Mouse (Mus musculus): ENCODE measurements around the gene S1pr4.

S1pr4 gene

DNA sequence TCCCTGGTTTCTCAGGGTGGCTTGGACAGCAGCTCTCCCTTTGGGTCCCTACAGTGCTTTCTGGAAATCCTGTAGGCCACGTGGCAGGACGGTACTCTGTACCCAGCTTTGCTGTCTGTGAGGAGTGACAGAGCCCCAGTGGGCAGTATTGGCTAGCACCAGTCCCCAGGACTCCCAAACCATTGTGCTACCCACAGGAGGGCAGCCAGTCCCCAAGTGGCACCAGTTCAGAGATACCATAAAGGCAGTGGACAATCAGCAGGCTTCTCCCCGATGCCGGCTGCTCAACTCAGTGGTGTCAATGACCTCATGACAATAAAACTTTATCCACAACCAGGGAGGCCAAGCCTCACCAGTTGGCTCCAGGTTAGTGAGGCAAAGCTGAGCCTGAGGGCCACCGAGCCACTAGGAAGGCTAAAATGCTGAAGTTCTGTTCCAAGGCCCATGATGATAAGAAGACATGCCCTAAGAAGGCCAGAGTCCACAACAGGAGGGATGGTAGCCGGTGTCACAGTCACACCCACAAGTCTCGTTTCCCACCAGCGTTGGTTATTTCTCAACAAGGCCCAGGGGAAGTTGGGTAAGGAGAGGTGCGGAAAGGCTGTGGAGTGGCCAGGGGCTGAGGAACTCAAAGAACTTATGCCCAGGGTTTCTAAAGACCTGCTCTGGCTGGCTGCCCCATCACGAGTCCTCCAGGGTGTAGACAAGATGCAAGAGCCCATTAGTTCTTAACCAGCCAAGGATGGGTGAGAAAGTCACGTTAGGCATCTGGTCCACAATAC, 5.5 kb downstream of the S1pr4 start:
- no peak for DNase-seq (ENCODE audit: low spot score in 2 of 2)

DNA sequence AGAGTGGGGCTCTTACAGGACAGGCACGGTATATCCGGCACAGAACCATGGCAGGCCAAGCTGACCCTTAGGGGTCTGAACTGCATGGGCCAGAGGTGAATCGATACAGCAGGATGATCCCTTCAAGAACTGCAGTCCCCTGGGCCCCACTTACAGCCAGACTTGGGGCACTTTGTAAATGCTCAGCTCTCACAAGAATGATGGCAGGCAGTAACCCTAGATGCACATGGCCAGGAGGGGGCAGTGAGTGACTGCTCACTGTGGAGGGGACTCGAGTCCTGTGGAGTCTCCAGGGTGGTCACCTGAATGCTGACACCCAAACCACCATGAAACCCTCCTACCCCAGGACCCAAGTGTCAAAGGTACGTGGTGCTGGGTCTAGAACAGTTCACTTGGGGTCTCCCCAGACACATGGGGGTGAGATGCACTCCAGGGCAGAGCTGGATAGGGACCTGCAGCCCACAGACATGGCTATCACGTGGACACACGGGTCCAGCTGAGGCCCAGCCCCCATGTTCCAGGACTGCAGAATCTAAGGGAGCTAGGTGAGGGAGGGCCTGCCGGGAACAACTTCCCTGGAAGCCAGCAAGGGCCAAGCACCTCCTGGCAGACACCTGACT, 6.2 kb downstream of the S1pr4 start:
- no peak for DNase-seq (ENCODE audit: low spot score in 2 of 2)

DNA sequence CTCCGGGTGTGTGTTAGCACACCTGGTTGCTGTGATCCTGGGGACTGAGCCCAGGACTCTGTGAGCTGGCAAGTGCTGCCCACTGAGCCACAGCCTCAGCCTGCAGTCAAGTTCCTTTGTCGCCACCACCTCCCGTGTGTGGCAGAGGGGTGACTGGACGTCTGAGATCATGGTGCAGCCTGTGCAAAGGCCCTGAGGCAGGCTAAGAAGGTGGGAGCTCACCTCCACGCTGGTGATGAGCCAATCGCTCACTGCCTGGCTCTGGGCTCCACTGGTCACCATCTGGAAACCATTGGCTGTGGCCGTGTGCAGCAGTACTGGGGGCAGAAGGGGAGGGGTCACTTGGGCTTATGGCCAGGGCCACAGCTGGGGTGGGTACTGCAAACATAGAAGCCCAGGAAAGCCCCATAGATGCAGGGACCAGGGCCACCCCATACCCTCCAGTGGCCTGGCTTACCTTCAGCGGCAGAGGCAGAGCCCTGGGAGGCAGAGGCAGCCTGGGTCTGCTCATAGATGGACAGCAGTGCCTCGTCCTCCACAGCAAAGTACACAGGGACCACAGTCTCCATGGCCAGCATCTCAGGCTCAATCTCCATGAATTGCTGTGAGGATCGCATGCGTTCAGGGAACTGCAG, 7.2 kb downstream of the S1pr4 start:
- DNase-seq (ENCODE audit: low spot score in 2 of 2): no peak

DNA sequence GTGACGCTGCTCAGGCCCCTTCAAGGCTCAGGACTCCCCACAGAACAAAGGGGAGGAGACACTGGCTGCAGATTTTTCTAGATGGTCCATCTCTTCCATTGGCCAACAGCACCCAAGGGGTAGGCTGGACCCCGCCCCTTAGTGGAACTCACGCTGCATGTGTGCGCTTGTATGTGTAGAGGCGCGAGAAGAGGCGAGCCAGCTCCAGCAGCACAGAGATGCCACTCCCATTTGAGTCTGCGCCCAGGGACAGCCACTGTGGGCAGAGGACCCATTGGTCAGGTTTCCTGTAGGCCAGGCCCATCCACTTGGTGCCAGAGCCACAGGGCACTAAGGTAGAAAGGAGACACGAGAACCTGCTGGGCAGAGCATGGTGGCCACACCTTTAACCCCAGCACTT, 8.9 kb downstream of the S1pr4 start:
- DNase-seq (ENCODE audit: low spot score in 2 of 2): no peak

DNA sequence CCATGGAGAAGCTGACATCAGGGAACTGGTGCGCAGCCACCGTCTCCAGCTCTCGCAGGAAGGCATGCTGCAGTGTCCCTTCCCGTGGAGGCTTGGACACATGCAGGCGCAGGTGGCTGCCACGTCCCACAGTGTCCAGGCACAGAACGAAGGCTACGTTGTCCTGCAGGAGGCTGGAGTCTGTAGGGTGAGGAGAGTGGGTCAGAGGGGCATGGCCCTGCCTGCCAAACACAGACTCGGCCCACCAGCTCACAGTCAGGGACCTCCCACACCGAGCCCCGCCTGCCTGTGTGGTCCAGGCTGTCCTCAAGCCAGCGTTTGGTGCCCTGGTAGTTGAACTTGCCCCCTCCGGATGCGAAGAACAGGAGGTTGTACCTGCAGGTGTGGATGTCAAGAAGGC, 10.0 kb downstream of the S1pr4 start:
- DNase-seq (ENCODE audit: low spot score in 2 of 2): no peak

DNA sequence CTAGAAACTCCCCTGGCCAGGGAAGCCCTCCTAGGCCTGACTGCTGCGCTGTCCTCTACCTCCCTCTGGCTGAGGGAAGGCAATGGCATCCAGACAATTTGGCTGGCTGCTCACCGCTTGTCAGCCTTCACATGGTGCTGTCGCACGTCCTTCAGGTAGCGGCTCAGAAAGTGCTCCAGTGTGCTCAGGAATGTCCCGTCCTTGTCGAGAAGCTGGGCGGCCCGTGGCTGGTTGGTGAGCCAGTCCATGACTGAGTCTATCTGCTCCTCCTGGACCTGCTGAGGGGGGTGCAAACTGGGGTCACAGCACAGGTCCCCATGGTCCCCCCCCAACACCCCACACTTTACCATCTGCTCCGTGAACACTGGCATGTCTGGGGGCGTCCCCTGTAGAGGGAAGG, 11.9 kb downstream of the S1pr4 start:
- DNase-seq (ENCODE audit: low spot score in 2 of 2): no peak

DNA sequence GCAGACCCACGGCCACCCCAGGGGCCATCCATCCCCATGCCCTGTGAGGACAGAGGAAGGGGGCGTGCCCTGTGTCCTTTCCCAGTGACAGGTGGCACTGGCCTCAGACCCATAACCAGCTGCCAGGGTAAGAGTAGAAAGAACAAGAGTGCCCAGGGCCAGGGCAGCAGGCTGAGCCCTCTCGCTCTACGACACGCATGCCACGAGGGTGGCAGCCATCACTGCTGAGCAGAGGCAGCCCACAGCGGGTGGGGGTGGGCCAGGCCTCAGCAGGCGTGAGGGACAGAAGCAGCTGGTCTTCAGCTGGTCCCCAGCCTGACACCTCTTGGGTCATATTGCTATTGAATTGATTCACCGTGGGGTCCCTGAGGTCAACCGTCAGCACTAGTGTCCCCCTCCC, 13.4 kb downstream of the S1pr4 start:
- DNase-seq (ENCODE audit: low spot score in 2 of 2): no peak

DNA sequence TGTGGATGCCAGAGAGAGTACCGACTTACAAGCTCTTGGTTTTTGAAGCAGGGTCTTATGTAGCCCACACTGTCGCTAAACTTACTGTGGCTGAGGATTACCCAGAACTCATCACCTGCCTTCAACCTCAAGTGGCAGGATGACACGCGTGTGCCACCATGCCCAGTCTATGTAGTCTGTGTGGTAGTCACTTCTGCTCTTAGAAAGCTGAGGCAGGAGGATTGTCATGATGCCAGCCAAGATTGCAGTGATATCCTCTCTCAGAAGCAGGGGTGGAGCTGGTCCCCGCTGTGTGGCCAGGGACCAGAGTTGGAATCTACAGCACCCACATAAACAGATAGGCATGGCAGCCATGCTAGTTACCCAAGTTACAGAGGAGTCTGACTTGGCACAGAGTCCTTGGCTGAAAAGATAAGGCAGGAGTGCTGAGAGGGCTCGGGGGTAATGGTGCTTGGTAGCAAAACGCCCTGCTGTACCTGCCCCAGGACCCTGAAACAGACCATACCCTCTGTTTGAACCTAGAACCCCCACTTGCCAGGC, 14.4 kb downstream of the S1pr4 start:
- no peak for DNase-seq (ENCODE audit: low spot score in 2 of 2)

DNA sequence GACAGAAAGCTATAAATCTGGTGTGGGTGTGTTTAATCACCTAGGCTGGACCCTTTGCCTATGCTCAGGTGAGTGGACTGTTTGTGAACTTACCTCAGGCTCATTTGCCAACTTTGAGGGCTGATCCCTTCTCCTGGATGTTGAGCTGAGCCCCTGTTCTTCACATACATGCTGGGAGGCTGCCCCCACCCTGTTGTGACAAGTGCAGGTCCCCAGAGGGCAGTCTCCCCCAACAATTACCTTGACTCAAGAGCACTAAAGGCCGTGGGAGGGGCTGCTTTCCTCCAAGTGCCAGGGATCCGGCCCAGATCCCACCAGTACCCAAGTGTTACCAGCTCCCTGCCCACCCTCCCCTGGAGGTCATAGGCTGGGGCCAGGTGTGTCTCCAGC, 14.9 kb downstream of the S1pr4 start:
- DNase-seq (ENCODE audit: low spot score in 2 of 2): no peak

DNA sequence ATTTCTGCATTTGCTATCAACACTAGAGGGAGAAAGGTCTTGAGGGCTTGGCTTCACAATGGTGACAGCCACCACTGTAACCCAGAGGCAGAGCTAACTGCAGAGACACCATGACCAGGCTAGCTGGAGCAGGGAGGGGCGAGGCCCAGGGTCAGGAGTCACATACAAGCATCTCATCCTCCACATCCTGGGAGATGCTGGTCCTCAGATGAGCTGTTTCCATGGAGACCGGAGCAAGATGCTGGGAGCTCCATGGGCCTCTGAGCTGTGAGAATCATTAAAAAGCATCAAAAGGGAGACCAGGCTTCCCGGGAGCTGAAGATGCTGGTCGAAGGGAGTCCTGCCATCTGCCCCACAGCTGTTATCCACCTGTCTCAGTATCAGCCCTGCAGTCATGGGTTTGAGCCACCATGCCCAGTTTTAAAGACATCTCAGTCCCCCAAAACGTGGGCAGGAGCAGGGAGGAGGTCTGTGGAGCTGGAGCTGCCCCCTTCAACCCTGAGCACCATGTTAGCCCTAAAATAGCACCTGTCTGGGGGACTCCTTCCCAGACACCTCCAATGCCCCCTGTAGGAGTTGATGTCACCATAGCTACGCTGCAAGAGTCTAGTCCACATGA, 15.4 kb downstream of the S1pr4 start:
- DNase-seq (ENCODE audit: low spot score in 2 of 2): no peak

DNA sequence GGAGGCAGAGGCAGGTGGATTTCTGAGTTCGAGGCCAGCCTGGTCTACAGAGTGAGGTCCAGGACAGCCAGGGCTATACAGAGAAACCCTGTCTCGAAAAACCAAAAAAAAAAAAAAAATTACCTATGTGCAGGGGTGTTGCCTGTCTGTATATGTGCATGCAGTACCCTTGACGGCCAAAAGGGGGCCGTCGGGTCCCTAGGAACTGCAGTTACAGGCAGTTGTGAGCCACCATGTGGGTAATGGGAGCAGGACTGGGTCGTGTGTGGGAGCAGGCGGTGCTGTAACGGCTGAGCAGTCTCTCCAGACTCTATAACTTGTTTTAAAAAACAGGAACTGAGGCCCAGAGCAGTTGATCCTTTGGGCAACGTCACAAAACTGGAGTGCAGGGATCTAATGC, 15.9 kb downstream of the S1pr4 start:
- DNase-seq (ENCODE audit: low spot score in 2 of 2): no peak

DNA sequence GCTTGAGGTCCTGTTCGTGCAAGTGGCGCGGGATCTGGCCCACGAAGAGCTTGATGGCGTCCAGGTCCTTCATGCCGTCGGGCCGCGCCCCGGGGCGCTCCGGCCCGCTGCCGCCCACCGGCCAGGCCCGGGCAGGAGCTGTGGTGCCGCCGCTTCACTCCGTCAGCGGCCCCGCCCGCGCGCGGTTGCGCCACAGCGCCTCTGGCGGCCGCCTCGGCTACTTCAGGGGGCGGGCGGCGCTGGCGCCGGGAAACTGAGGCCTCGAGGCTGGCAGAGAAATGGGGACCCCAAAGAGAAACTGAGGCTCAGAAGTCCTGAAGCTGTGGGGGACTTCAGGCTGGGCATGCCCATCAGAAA, 17.4 kb downstream of the S1pr4 start, which contains the start of gene Celf5:
Gene Celf5, minus strand, starts transcription at position 177 of the 357 bp plus-strand sequence.
- peak in 1 of 2 experiments; percentile 75 for DNase-seq (ENCODE audit: low spot score in 2 of 2)

DNA sequence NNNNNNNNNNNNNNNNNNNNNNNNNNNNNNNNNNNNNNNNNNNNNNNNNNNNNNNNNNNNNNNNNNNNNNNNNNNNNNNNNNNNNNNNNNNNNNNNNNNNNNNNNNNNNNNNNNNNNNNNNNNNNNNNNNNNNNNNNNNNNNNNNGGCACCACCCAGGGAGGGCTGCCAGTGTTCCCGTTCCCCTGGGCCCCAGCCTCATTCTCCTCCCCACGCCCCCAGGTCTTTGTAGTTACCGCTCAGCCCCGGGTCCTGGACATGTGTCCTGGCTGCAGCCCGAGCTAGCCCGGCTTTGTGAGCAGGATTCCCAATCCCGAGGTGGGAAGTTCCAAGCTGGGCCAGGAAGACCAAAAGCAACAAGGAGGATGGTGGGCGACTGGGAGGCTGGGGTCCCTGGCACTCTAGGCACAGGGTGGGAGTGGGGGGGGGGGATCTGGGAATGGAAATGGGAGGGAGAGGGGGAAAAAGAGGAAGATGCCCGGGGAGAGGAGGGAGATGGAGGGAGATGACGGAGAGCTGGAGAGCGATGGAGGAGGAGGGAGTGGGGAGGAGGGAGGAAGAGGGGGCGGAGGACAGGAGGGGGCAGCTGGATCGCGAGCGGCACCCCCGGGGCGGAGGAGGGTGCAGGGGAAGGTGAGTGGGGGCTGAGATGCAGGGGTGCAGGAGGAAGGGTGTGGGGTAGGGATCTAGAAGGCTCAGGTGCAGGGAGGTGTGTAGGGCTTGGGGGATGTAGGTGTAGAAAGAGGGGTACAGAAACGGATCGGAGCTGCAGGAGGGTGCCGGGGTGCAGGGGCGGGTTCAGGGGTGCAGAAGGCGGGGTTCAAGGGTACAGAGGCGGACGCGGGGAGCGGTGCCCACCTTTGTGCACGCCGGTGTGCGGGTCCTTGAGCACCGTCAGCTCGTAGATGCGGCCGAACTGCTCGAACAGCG, 18.1 kb downstream of the S1pr4 start:
- no peak for DNase-seq (ENCODE audit: low spot score in 2 of 2)

DNA sequence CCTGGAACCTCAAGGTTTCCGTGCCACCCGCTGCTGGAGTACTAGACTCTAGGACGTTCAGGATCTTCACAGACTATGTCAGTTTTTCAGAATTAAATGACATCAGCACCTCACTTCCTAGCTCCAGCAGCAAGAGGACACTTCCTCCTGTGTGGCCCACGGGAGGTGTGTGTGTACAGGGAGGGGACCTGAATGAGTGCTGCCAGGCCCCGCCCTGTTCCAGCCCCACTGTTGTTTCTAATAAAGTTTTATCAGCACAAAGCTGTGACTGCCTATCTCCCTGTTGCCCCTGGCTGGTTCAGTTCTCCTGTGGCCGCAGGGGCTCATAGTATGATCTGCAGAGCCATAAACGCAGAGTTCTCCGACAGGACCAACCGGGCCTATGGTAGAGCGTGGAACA, 25.5 kb downstream of the S1pr4 start:
- DNase-seq (ENCODE audit: low spot score in 2 of 2): no peak

DNA sequence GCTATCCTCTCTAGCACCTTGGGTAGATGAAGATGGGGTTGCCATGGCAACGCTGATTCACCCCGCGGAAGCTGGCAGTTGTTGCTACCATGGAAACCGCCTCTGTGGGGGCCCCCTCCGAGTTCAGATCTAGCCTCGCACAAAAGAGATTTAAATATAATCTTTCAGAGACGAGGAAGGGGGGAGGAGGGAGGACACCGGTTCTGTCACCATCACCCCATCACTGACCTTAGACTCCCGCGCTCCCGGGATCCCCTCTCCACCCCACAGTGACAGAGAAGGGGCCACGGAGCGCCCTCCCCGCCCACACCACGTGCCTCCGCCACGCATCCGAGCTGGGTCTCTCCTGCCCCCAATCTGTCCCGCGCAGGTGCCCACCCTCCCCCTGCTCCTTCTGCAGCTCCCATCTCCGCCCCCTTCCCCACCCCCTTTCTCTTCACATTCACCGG, 26.9 kb downstream of the S1pr4 start:
- no peak for DNase-seq (ENCODE audit: low spot score in 2 of 2)

DNA sequence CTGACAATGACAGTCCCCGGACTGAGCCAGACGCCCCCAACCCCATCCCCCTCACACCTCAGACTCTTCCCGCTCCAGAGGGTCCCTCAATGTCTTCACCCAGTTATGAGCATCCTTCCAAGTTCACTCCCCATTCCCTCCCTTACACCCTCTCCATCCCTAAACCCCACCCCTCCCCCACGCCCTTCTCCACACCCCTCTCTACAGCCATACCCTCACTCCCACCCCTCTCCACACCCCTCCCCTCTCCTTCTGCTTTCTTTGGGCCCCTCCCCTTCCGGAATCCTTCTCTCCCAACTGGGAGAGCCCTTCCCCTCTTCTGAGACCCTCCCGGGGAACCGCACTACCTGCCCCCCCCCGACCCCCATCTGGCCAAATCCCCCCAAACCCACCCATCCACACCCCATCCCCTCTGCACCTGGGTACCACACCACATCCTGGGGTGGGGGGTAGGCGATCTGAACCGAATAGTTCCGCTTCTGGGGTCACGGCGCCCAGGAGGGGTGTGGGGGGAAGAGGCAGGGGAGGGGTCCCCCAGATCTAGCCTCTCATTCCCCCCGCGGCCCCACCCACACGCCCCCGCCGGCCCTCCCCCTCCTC, 27.4 kb downstream of the S1pr4 start:
- no peak for DNase-seq (ENCODE audit: low spot score in 2 of 2)

DNA sequence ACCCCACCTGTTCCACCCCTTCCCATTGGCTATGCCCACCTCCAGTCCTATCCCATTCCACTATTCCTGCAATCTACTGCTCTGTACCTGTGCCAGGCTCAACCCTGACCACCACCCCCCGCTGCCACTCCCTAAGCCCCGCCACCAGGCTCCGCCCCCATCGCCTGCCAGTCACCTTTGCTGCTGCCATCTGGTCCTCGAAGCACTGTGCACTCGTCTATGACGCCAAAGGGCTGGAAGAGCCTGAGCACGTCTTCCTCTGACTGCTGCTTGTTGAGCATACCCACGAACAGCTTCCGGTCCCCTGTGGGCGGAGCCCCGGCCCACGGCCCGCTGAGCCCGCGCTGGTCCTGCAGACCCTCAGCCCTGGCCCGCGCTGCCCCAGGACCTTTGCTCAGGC, 29.5 kb downstream of the S1pr4 start:
- DNase-seq (ENCODE audit: low spot score in 2 of 2): no peak

DNA sequence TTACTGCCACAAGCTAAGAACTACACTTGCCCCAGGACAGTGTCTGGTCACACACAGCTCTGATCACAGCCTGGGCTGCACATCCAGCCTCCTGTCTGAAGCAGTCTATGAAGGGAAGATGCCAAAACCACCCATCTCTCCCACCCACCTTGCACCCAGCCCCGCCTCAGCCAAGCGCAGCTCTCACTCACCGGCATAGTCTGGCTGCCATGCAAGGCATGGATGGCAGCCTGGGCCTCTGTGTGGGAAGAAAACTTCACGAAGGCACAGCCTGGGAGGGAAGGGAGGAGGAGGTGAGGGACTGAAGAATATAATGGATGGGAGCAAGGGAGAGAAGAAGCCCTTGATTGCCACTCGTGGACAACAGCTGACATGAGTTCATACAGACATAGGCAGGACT, 30.7 kb downstream of the S1pr4 start:
- DNase-seq (ENCODE audit: low spot score in 2 of 2): no peak

DNA sequence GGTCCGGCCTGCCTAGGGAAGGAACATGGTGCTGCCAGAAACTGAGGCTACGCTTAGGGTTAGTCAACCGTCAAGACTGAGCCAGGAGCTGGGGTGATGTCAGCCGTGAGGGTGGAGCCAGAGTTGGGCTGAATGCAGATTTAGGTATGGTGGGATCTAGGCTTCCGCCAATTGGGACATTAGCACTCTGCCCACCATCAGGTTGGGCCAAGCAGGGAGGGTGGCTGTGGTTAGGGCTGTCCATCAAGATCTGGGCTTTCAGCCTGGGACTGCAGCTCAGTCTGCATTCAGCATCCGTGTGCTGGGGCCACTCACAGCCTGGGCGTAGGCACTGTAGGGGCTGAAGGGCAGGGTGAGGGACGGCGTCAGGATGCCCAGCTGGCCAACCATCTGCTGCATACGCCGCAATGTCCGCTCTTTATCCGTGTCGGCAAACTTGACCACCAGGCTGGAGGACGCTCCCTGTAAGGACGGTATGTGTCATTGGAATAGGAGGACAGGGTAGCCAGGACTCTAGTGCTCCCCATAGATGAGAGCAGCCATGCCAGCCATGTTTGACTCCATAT, 32.2 kb downstream of the S1pr4 start:
- DNase-seq (ENCODE audit: low spot score in 2 of 2): no peak

DNA sequence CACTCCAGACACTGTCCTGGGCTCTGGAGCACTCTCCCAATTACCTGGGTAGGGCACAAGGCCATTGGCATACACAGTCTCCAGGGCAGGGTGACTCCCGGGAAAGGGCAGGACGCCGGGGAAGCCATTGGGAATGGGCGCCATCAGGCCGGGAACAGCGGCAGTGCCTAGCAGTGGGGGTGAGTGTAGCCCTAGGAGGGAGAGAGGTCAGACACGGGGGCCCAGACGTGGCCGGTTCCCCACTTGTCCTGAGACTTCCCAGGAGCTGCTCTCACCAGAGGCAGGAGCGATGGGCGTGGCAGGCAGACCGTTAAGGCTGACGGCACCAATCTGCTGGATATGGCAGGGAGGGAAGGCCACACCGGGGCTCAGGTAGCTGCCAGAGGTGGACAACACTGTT, 33.1 kb downstream of the S1pr4 start:
- DNase-seq (ENCODE audit: low spot score in 2 of 2): no peak

DNA sequence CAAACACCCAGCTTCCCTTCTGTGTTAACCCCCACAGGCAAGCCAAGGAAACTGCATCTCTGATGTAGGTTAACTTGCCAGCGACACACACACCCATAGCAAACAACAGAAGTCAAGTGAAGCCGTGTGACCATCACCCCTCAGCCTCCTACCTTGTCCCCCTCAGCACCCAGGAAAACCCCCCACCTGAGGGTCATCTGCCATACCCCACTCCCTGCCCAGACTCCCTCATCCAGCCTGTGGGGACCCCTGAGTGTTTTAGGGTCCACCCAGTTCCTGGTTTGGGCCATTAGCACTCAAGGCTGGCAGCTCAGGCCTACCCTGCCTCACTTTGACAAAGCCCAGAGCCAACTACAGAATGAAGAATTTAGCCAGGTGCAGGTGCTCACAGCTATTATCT, 33.9 kb downstream of the S1pr4 start:
- DNase-seq (ENCODE audit: low spot score in 2 of 2): no peak
